Mouse (Mus musculus) erythroblast, embryonic 14.5 days (primary cell): ENCODE data around the gene Selenow. TPM values are rescaled to one million over a fixed set of nuclear protein-coding genes. Genes with fewer than 3 reads are reported as not detected.

ENCODE experiments used
- H3K27me3 ChIP-seq: 2 replicates; pipeline ENCODE4 v1.6.1; 2012; ENCODE audit warnings: inconsistent platforms; ENCODE audit not compliant: control insufficient read depth
- H3K36me3 ChIP-seq: 2 replicates; pipeline ENCODE4 v1.6.1; 2012; ENCODE audit warnings: mild to moderate bottlenecking, inconsistent platforms; ENCODE audit not compliant: control insufficient read depth
- H3K4me1 ChIP-seq: 2 replicates; pipeline ENCODE4 v1.6.1; 2012; ENCODE audit warnings: inconsistent platforms; ENCODE audit not compliant: control insufficient read depth
- H3K4me3 ChIP-seq: replicated peaks from 2 replicates; pipeline ENCODE3; 2012; ENCODE audit warnings: moderate library complexity, mild to moderate bottlenecking, inconsistent platforms
- H3K9me3 ChIP-seq: 2 replicates; pipeline ENCODE4 v1.6.1; 2012; ENCODE audit warnings: low read length, inconsistent platforms, mixed read lengths; ENCODE audit not compliant: control insufficient read depth
- GATA1 ChIP-seq: IDR thresholded peaks from 2 replicates; pipeline ENCODE4 v1.6.1; 2012; ENCODE audit warnings: low read length, inconsistent platforms, mixed read lengths
- TAL1 ChIP-seq: IDR thresholded peaks from 3 replicates; pipeline ENCODE4 v1.6.1; 2012; ENCODE audit warnings: low read length, inconsistent platforms, mixed read lengths
- polyA plus RNA-seq: library from polyadenylated mRNA; stranded (reverse); fragments of >175 nt; gene quantifications from 2 replicates; pipeline ENCODE4 v1.2.3, GENCODE M21; 2012

The Selenow gene
- polyA plus RNA-seq, 1 experiment: 206 TPM

- TF ChIP-seq GATA1 (no peak), TAL1 (no peak)
- peaks cover 27% of the 10 kb centered on the region for H3K36me3 ChIP-seq
- peaks cover 7% of the 10 kb centered on the region for H3K4me1 ChIP-seq
- peaks cover 9% of the 10 kb centered on the region for H3K27me3 ChIP-seq
- H3K9me3 ChIP-seq: no peaks in the 10 kb centered on the region
- no peak overlapping the region for H3K4me3 ChIP-seq
Observed at GRCm38 (mm10) chr7:15933437-15934359, 11.5 kb upstream of the Selenow start.

GRCm38 (mm10) chr7:15931635-15932034 lies 9.4 kb upstream of the Selenow start:
- Histone ChIP-seq H3K4me1 (peaks cover 10% of the 10 kb centered on the region), H3K36me3 (peaks cover 6% of the 10 kb centered on the region), H3K9me3 (no peaks in the 10 kb centered on the region), H3K4me3 (no peak overlapping the region), H3K27me3 (peaks cover 9% of the 10 kb centered on the region)
- TF ChIP-seq GATA1 (no peak), TAL1 (no peak)

GRCm38 (mm10) chr7:15930543-15930942 lies 8.3 kb upstream of the Selenow start:
- Histone ChIP-seq H3K36me3 (no peaks in the 10 kb centered on the region; the same call in 1 of the 2 replicates), H3K27me3 (peaks cover 9% of the 10 kb centered on the region), H3K9me3 (no peaks in the 10 kb centered on the region), H3K4me3 (no peak overlapping the region), H3K4me1 (peaks cover 10% of the 10 kb centered on the region)
- TF ChIP-seq GATA1 (no peak), TAL1 (no peak)

GRCm38 (mm10) chr7:15929910-15930309 lies 7.7 kb upstream of the Selenow start:
- H3K4me1 ChIP-seq: peaks cover 10% of the 10 kb centered on the region
- H3K9me3 ChIP-seq: no peaks in the 10 kb centered on the region
- no peaks in the 10 kb centered on the region; the same call in 1 of the 2 replicates for H3K36me3 ChIP-seq
- H3K4me3 ChIP-seq: no peak overlapping the region
- TF ChIP-seq GATA1 (no peak), TAL1 (no peak)
- H3K27me3 ChIP-seq: peaks cover 9% of the 10 kb centered on the region

- TF ChIP-seq GATA1: no peak
- no peak for TF ChIP-seq TAL1
- Histone ChIP-seq H3K4me1 (peaks cover 51% of the 10 kb centered on the region), H3K9me3 (no peaks in the 10 kb centered on the region), H3K36me3 (peaks cover 35% of the 10 kb centered on the region), H3K27me3 (no peaks in the 10 kb centered on the region), H3K4me3 (peak overlapping the region; percentile 77)
Observed at GRCm38 (mm10) chr7:15921796-15922195, 406 bp downstream of the Selenow start.

GRCm38 (mm10) chr7:15920645-15921190 lies 1.5 kb downstream of the Selenow start:
- TF ChIP-seq GATA1: no peak
- no peak for TF ChIP-seq TAL1
- peak overlapping the region; percentile 77 for H3K4me3 ChIP-seq
- no peaks in the 10 kb centered on the region for H3K27me3 ChIP-seq
- no peaks in the 10 kb centered on the region for H3K9me3 ChIP-seq
- H3K36me3 ChIP-seq: peaks cover 36% of the 10 kb centered on the region
- H3K4me1 ChIP-seq: peaks cover 51% of the 10 kb centered on the region

- peak overlapping the region; percentile 6 for H3K4me3 ChIP-seq
- TF ChIP-seq GATA1 (no peak), TAL1 (no peak)
- no peaks in the 10 kb centered on the region for H3K9me3 ChIP-seq
- H3K36me3 ChIP-seq: peaks cover 36% of the 10 kb centered on the region
- H3K27me3 ChIP-seq: no peaks in the 10 kb centered on the region
- H3K4me1 ChIP-seq: peaks cover 51% of the 10 kb centered on the region
Observed at GRCm38 (mm10) chr7:15919947-15920346, 2.3 kb downstream of the Selenow start.

GRCm38 (mm10) chr7:15918371-15918770 lies 3.8 kb downstream of the Selenow start:
- Histone ChIP-seq H3K36me3 (peaks cover 36% of the 10 kb centered on the region), H3K27me3 (no peaks in the 10 kb centered on the region), H3K4me3 (no peak overlapping the region), H3K4me1 (peaks cover 49% of the 10 kb centered on the region), H3K9me3 (no peaks in the 10 kb centered on the region)
- TF ChIP-seq GATA1 (no peak), TAL1 (no peak)

- Histone ChIP-seq H3K4me3 (no peak overlapping the region), H3K36me3 (peaks cover 36% of the 10 kb centered on the region), H3K9me3 (no peaks in the 10 kb centered on the region), H3K27me3 (no peaks in the 10 kb centered on the region), H3K4me1 (peaks cover 35% of the 10 kb centered on the region)
- TF ChIP-seq TAL1 (no peak), GATA1 (no peak)
Observed at GRCm38 (mm10) chr7:15916996-15917395, 5.2 kb downstream of the Selenow start.
